ENCODE assay signal across 30 mouse cellular contexts in genomic region chr16:27386850-27387407, GRCm38 (mm10). TPM values are rescaled to one million over a fixed set of nuclear protein-coding genes. Genes with fewer than 3 reads are reported as not detected.
A peak's percentile ranks its signal among the peaks of the same experiment; 100 is the strongest.
DNase-seq lines count a peak whose midpoint lies in the region; ATAC-seq and TF ChIP-seq lines count a peak whose summit lies in the region.
"Had no signal": no experiment of that assay in that cellular context is flagged by ENCODE, and none has a peak within 500 bp of the region (broad histone marks: within the 10 kb centered on the region; RNA-seq: fewer than 3 reads in every experiment).

No protein-coding gene starts in this region.

- peaks cover 13% of the 10 kb centered on the region for H3K36me3 ChIP-seq in heart, adult 2 months (ENCODE audit: control insufficient read depth, insufficient read depth, low read length)
- no peaks in the 10 kb centered on the region for H3K36me3 ChIP-seq in liver, postnatal 0 days (replicated peaks; ENCODE audit: insufficient read depth, low read length)
- H3K36me3 ChIP-seq in liver, embryonic 12.5 days: no peaks in the 10 kb centered on the region
- H3K36me3 ChIP-seq in macrophage (ENCODE audit: inconsistent target): no peaks in the 10 kb centered on the region
- H3K36me3 ChIP-seq: embryonic facial prominence, embryonic 10.5 days; embryonic facial prominence, embryonic 13.5 days; forebrain, embryonic 12.5 days; hindbrain, embryonic 12.5 days; hindbrain, embryonic 15.5 days had no signal

- 0 out of 2 replicates have a peak overlapping the region, but pooled peaks have one; percentile 13 for H3K27ac ChIP-seq in heart, adult 2 months
- H3K27ac ChIP-seq in liver, postnatal 0 days (ENCODE audit: low read depth): 0 out of 2 replicates have a peak overlapping the region, but pooled peaks have one; percentile 95
- no peak overlapping the region for H3K27ac ChIP-seq in liver, embryonic 12.5 days
- peak overlapping the region; percentile 88 for H3K27ac ChIP-seq in macrophage
- H3K27ac ChIP-seq: embryonic facial prominence, embryonic 10.5 days; embryonic facial prominence, embryonic 13.5 days; forebrain, embryonic 12.5 days; hindbrain, embryonic 12.5 days had no signal

- H3K27me3 ChIP-seq in heart, adult 2 months (ENCODE audit: control insufficient read depth, insufficient read depth, low read length): no peaks in the 10 kb centered on the region
- H3K27me3 ChIP-seq in liver, postnatal 0 days (ENCODE audit: insufficient read depth, low read length): no peaks in the 10 kb centered on the region
- H3K27me3 ChIP-seq in liver, embryonic 12.5 days (replicated peaks): no peaks in the 10 kb centered on the region
- H3K27me3 ChIP-seq: embryonic facial prominence, embryonic 13.5 days; forebrain, embryonic 12.5 days; hindbrain, embryonic 12.5 days; hindbrain, embryonic 15.5 days had no signal

- 71% methylated on average over 4 of the region's 4 CpGs for WGBS in heart, adult 2 months
- 63% methylated on average over 4 of the region's 4 CpGs for WGBS in liver, postnatal 0 days (ENCODE audit: insufficient replicate concordance)
- WGBS in liver, embryonic 12.5 days (ENCODE audit: insufficient replicate concordance): 61% methylated on average over 4 of the region's 4 CpGs
- WGBS in macrophage (ENCODE audit: missing documents): 65% methylated on average over 4 of the region's 4 CpGs

- H3K4me2 ChIP-seq in liver, postnatal 0 days (ENCODE audit: low read depth, low read length): no peak overlapping the region
- no peak overlapping the region for H3K4me2 ChIP-seq in liver, embryonic 12.5 days
- H3K4me2 ChIP-seq: embryonic facial prominence, embryonic 13.5 days; forebrain, embryonic 12.5 days; hindbrain, embryonic 12.5 days had no signal

- peaks cover 13% of the 10 kb centered on the region for H3K4me1 ChIP-seq in heart, adult 2 months (ENCODE audit: control insufficient read depth, insufficient read depth, low read length)
- H3K4me1 ChIP-seq in liver, postnatal 0 days (ENCODE audit: insufficient read depth): peaks cover 8% of the 10 kb centered on the region
- H3K4me1 ChIP-seq in liver, embryonic 12.5 days: peaks cover 31% of the 10 kb centered on the region

- intact Hi-C loops in heart, adult 2 months (cut with DNase I): no loop called here

- no peaks in the 10 kb centered on the region for H3K9me3 ChIP-seq in liver, postnatal 0 days (ENCODE audit: low read length)
- H3K9me3 ChIP-seq in liver, embryonic 12.5 days (replicated peaks): no peaks in the 10 kb centered on the region
- H3K9me3 ChIP-seq: embryonic facial prominence, embryonic 10.5 days; embryonic facial prominence, embryonic 13.5 days; forebrain, embryonic 12.5 days; hindbrain, embryonic 12.5 days; hindbrain, embryonic 15.5 days had no signal

- ATAC-seq in liver, postnatal 0 days: no peak
- no peak for ATAC-seq in liver, embryonic 12.5 days
- ATAC-seq: forebrain, embryonic 16.5 days had no signal

- no peaks in the 10 kb centered on the region for H3K79me2 ChIP-seq in heart, adult 2 months (replicated peaks; ENCODE audit: control insufficient read depth, insufficient read depth, low read length)
- H3K79me2 ChIP-seq in macrophage (ENCODE audit: inconsistent target): peaks cover 29% of the 10 kb centered on the region

- TF ChIP-seq CTCF in heart, adult 2 months (IDR thresholded peaks at IDR 0.05): no peak
- no peak for TF ChIP-seq CTCF in liver, postnatal 0 days (IDR thresholded peaks at IDR 0.05; ENCODE audit: low read depth)

- DNase-seq in heart, adult 2 months: no peak
- no peak for DNase-seq in heart, adult 8-10 months (ENCODE audit: low spot score)
- DNase-seq in liver, postnatal 0 days: no peak
- DNase-seq in adipocyte (ENCODE audit: low spot score): peak; percentile 36
- DNase-seq in lung, postnatal 4 days: no peak
- no peak for DNase-seq in cerebellum, postnatal 36 days
- DNase-seq: adrenal gland, postnatal 10 days; adrenal gland, postnatal 36 days; cerebellum, adult 11 months; cerebellum, adult 2 months; cerebellum, adult 9-11 months; cerebellum, postnatal 25 days; embryo, embryonic 11 days; gastrocnemius, postnatal 25 days had no signal

- H3K4me3 ChIP-seq in heart, adult 2 months: no peak overlapping the region
- H3K4me3 ChIP-seq in liver, postnatal 0 days (ENCODE audit: low read depth, low read length): no peak overlapping the region
- no peak overlapping the region for H3K4me3 ChIP-seq in liver, embryonic 12.5 days
- no peak overlapping the region for H3K4me3 ChIP-seq in macrophage (ENCODE audit: inconsistent target)
- H3K4me3 ChIP-seq: embryonic facial prominence, embryonic 10.5 days; embryonic facial prominence, embryonic 13.5 days; erythroblast, embryonic 14.5 days; forebrain, embryonic 12.5 days; hindbrain, embryonic 12.5 days; hindbrain, embryonic 15.5 days had no signal

- no peak for TF ChIP-seq POLR2A in heart, adult 2 months (IDR thresholded peaks at IDR 0.05; ENCODE audit: insufficient read depth, low read depth, low read length)

- TF ChIP-seq EP300 in heart, adult 2 months (IDR thresholded peaks at IDR 0.05; ENCODE audit: insufficient read depth, low read depth, low read length): no peak
- TF ChIP-seq EP300 in liver, postnatal 0 days (IDR thresholded peaks at IDR 0.05; ENCODE audit: low read depth): no peak

- H3K9ac ChIP-seq in heart, adult 2 months (ENCODE audit: low read depth, low read length): no peak overlapping the region
- H3K9ac ChIP-seq in liver, postnatal 0 days (replicated peaks): no peak overlapping the region
- H3K9ac ChIP-seq in liver, embryonic 12.5 days: no peak overlapping the region
- H3K9ac ChIP-seq: embryonic facial prominence, embryonic 13.5 days; forebrain, embryonic 12.5 days; hindbrain, embryonic 12.5 days; hindbrain, embryonic 15.5 days had no signal

RNA-seq across cellular contexts. Expression of gene Ccdc50, which starts 1.7 kb away (rescaled TPM):
- total RNA-seq in heart, adult 2 months (2021): 10 to 100 TPM; 33.7 to 35.9 TPM
- 7.2 and 14.8 TPM in 2 replicates for polyA plus RNA-seq in heart, adult 2 months (2012; rRNA removed)
- total RNA-seq in heart, adult 8-10 months (2022): 10 to 100 TPM; 31.0 to 35.2 (median 34.0) TPM
- polyA plus RNA-seq in liver, postnatal 0 days (2015; fragmentation: Nextera tagmentation; extraction: Ambion mirVana): 10.3 and 11.0 TPM in 2 replicates
- polyA plus RNA-seq in liver, embryonic 12.5 days (2016; fragmentation: Nextera tagmentation; extraction: Ambion mirVana): 21.6 and 22.1 TPM in 2 replicates
- total RNA-seq in macrophage (2018; cell fraction: chromatin; rRNA removed): 100 to 1,000 TPM; 147 to 685 (median 358) TPM
- 100 to 1,000 TPM in 11 of 26 experiments, 10 to 100 TPM in 15; 68.0 to 172 (median 90.9) TPM for total RNA-seq in macrophage (2018; cell fraction: cytosol; rRNA removed)
- 100 to 1,000 TPM; 147 to 458 (median 200) TPM for total RNA-seq in macrophage (2018; cell fraction: nucleus; rRNA removed)
- 48.3 to 72.4 TPM (median 53.0 TPM) in 3 replicates for polyA plus RNA-seq in macrophage (2018)

RNA-seq across cellular contexts. Expression of gene Uts2b, which starts 16.9 kb away (rescaled TPM):
- under 1 TPM in 1 of 2 experiments, not detected in 1; 0.70 TPM for total RNA-seq in heart, adult 2 months (2021)
- polyA plus RNA-seq in heart, adult 2 months (2012; rRNA removed): 0.14 and 0.29 TPM in 2 replicates
- 1 to 10 TPM in 1 of 4 experiments, under 1 TPM in 3; 0.31 to 1.2 (median 0.58) TPM for total RNA-seq in heart, adult 8-10 months (2022)
- polyA plus RNA-seq in liver, postnatal 0 days (2015; fragmentation: Nextera tagmentation; extraction: Ambion mirVana): not detected in 2 replicates
- not detected in 2 replicates for polyA plus RNA-seq in liver, embryonic 12.5 days (2016; fragmentation: Nextera tagmentation; extraction: Ambion mirVana)
- not detected for total RNA-seq in macrophage (2018; cell fraction: chromatin; rRNA removed)
- total RNA-seq in macrophage (2018; cell fraction: cytosol; rRNA removed): under 1 TPM in 1 of 26 experiments, not detected in 25; 0.15 TPM
- under 1 TPM in 1 of 26 experiments, not detected in 25; 0.72 TPM for total RNA-seq in macrophage (2018; cell fraction: nucleus; rRNA removed)
- not detected in 3 replicates for polyA plus RNA-seq in macrophage (2018)
- total RNA-seq: adrenal gland, adult 18-20 months; adrenal gland, postnatal 10 days; adrenal gland, postnatal 36 days; gastrocnemius, adult 8-10 months; gastrocnemius, postnatal 25 days; hematopoietic stem cell, adult 5-6 weeks; MEL had no signal
- polyA plus RNA-seq: activated CD4-positive, CD25-positive, alpha-beta regulatory T cell, adult 4 months; cortical plate, adult 2 months; embryonic facial prominence, embryonic 10.5 days; erythroblast, embryonic 14.5 days; forebrain, embryonic 12.5 days; forebrain, embryonic 16.5 days; gonadal fat pad, adult 2 months had no signal
